Mouse (Mus musculus) heart, embryonic 16.5 days (tissue): ENCODE measurements at regions not wholly inside any gene's neighbourhood (a gene's known extent, or its start where the extent isn't known, plus 50 kb on each side); places are given as distances from the start of the nearest gene placed in this dataset.

Experiments
- ATAC-seq: fragments of 200-750 bp; cut with Nextera tagmentation; replicated peaks from 2 replicates; pipeline ENCODE4 v1.8.0; 2017; ENCODE audit warnings: moderate number of reproducible peaks; ENCODE audit not compliant: insufficient read depth, low FRiP score; ENCODE audit errors: extremely low read depth
- H3K27ac ChIP-seq: fragments of 300-500 bp; sonication (generic); 2 replicates; pipeline ENCODE4 v1.5.1; 2014; ENCODE audit warnings: mild to moderate bottlenecking, low read length, control low read depth, moderate library complexity
- H3K27me3 ChIP-seq: fragments of 300-500 bp; sonication (generic); 2 replicates; pipeline ENCODE4 v1.6.1; 2014; ENCODE audit warnings: low read length, mixed read lengths; ENCODE audit not compliant: control insufficient read depth, insufficient read depth
- H3K36me3 ChIP-seq: fragments of 300-500 bp; sonication (generic); 2 replicates; pipeline ENCODE4 v1.6.1; 2014; ENCODE audit not compliant: control insufficient read depth, insufficient read depth
- H3K4me1 ChIP-seq: fragments of 300-500 bp; sonication (generic); 2 replicates; pipeline ENCODE4 v1.6.1; 2014; ENCODE audit warnings: low read length, mixed read lengths; ENCODE audit not compliant: control insufficient read depth, insufficient read depth
- H3K4me2 ChIP-seq: fragments of 300-500 bp; sonication (generic); 2 replicates; pipeline ENCODE4 v1.6.1; 2014; ENCODE audit warnings: low read depth, mild to moderate bottlenecking, control low read depth, low read length
- H3K4me3 ChIP-seq: fragments of 300-500 bp; sonication (generic); 2 replicates; pipeline ENCODE4 v1.5.1; 2014; ENCODE audit warnings: mild to moderate bottlenecking, control low read depth, low read length
- H3K9ac ChIP-seq: fragments of 300-500 bp; sonication (generic); 2 replicates; pipeline ENCODE4 v1.6.1; 2014; ENCODE audit warnings: low read length, control low read depth
- H3K9me3 ChIP-seq: fragments of 300-500 bp; sonication (generic); replicated peaks from 2 replicates; pipeline ENCODE4 v1.6.1; 2016; ENCODE audit warnings: low read length; ENCODE audit not compliant: control insufficient read depth
- WGBS: fragments of 180-500 bp; shearing (Covaris S2); extraction: QIAGEN DNeasy Blood & Tissue Kit; methylation state at CpG from one replicate; pipeline ENCODE4 v1.1.7; 2014; 5-methylcytosine and 5-hydroxymethylcytosine counted together

DNA sequence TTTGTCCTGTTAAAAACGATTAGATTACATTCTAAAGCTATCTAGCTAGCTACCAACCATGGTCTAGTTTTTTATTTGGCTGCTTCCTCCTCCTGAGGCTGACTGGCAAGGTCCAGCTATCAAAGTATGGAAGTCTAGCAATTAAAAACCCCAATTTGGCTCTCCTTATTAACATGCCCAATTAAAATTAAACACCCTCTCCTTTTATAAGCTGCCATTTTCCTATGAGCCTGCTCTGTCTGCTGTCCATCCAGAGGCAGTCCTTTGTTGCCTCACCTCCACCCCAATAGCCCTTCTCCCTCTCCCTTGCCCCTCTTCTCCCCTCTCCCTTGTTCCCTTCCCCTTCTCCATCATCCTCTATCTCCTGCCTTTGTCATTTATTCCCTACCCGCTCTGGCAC lies 169.7 kb downstream of the Gja1 start:
- no peak overlapping the region for H3K4me3 ChIP-seq
- H3K27ac ChIP-seq: no peak overlapping the region
- H3K36me3 ChIP-seq: no peaks in the 10 kb centered on the region
- no peak overlapping the region for H3K9ac ChIP-seq
- no peak overlapping the region for H3K4me2 ChIP-seq
- no peaks in the 10 kb centered on the region for H3K27me3 ChIP-seq
- WGBS: 55% methylated on average over 2 of the region's 2 CpGs
- no peaks in the 10 kb centered on the region for H3K4me1 ChIP-seq
- no peaks in the 10 kb centered on the region for H3K9me3 ChIP-seq
- no peak for ATAC-seq

DNA sequence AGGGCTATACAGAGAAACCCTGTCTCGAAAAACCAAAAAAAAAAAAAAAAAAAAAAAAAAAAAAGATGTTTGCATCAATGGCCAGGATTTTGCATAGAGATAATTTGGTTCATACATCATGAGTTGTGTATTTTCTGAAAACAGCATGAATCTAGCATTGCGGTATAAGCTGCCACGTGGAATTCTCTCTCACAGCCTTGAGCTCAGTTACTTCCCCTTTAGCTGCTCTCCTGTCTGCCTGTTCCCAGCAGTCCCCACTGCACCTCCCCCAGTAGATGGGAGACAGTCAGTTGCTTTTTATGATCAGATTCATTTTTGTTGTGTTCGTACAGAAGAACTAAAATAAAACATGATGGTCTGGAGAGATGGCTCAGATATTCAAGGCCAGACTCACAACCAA lies 170.7 kb downstream of the Gja1 start:
- H3K4me1 ChIP-seq: no peaks in the 10 kb centered on the region
- no peaks in the 10 kb centered on the region for H3K36me3 ChIP-seq
- no peaks in the 10 kb centered on the region for H3K27me3 ChIP-seq
- no peaks in the 10 kb centered on the region for H3K9me3 ChIP-seq
- no peak overlapping the region for H3K4me3 ChIP-seq
- no peak overlapping the region for H3K27ac ChIP-seq
- H3K9ac ChIP-seq: no peak overlapping the region
- no peak overlapping the region for H3K4me2 ChIP-seq
- WGBS: 73% methylated on average over 3 of the region's 4 CpGs
- ATAC-seq: no peak

DNA sequence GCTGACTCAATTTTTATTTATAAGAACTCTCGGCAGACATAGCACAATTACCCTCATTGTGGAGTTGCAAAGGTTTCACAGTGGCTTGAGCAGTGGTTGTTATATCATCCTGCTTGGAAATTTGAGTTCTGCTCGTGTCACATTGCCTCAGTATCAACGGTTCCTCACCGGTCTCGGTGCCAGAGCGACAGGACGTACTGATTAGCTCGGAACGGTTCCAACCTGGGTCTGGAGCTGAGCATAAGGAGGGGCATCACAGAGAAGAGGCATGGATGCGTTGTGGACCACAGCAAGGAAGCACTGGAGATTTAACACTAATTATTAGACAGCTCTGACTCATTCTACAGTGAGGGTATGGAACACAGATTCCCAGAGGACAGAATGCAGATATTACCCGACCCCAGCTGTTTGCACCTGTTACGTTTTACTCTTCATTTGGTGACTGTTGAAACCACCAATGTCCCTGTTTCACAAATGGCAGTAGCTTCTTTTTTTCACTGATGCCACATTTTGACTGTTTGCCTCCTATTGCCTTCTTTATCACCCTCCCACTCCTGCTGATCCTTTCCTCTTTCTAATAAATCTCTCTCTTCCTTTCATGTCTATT lies 189.8 kb downstream of the Gja1 start:
- no peak overlapping the region for H3K4me2 ChIP-seq
- 73% methylated on average over 12 of the region's 12 CpGs for WGBS
- H3K36me3 ChIP-seq: no peaks in the 10 kb centered on the region
- no peaks in the 10 kb centered on the region for H3K27me3 ChIP-seq
- no peaks in the 10 kb centered on the region for H3K4me1 ChIP-seq
- H3K9me3 ChIP-seq: no peaks in the 10 kb centered on the region
- H3K9ac ChIP-seq: no peak overlapping the region
- H3K4me3 ChIP-seq: no peak overlapping the region
- ATAC-seq: no peak
- H3K27ac ChIP-seq: no peak overlapping the region

DNA sequence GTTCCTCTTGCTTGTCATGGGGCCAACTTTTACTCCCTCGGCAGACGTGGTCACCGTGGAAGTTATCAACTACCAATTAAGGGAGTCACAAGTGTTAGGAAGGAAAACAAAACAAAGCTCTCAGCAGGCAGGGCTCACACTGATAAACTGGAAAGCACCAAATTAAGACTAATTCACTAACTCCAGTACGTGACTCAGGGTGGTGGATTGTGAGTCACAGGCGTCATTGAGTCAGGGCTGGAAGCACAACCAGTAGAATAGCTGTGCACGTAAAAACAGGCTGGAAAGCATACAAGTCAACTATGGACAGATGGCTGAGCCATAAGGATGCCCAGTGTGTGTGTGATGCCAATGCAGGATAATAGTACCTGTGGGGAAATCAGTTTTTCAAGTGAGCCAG lies 204.9 kb downstream of the Gja1 start:
- Histone ChIP-seq H3K36me3 (no peaks in the 10 kb centered on the region), H3K4me2 (0 out of 2 replicates have a peak overlapping the region, but pooled peaks have one; percentile 16), H3K4me1 (peaks cover 5% of the 10 kb centered on the region), H3K27me3 (no peaks in the 10 kb centered on the region), H3K9me3 (no peaks in the 10 kb centered on the region), H3K27ac (peak overlapping the region; percentile 52; the same call in 1 of the 2 replicates), H3K9ac (no peak overlapping the region), H3K4me3 (no peak overlapping the region)
- WGBS: 10% methylated on average over 6 of the region's 6 CpGs
- peak; percentile 78 for ATAC-seq

DNA sequence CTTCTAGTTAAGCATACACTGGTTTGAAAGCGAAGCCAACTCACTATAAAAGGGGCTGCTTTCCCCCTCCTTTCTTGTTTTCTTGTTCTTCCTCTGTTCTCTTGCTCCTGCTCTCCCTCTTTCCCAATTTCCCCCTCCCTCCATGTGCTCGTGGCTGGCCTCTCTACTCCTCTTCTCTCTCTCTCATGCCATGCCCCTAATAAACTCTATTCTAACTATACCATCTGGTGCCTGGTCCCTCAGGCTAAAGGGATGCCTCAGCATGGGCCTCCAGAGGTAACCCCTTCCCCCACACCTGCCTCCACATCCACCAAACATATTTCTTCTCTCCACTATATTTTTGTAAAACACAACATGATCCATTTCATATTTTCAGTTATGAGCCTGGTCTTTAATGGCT lies 210.1 kb downstream of the Gja1 start:
- 58% methylated on average over 2 of the region's 2 CpGs for WGBS
- H3K36me3 ChIP-seq: no peaks in the 10 kb centered on the region

DNA sequence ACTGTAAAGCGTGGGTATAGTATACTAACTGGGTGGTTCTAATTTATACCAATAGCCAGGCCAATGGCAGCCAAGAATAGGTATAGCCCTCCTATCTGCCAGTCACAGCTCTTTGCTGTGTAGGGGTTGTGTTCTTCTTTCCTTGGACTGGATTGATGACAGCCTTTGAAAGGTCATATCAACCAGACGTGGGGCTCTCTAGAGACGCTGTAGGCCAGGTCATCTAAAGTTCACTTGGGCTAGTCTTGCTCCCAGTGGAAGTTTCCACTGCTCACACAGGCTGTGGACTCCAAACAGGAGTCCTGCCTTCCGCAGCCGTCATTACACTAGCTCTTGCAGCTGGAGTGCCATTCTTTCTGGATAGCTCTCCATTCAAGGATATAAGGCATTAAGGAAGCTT lies 220.3 kb downstream of the Gja1 start:
- ATAC-seq: peak; percentile 88

More for the DNA sequence above, 210.1 kb downstream of the Gja1 start:
- Histone ChIP-seq H3K27me3 (no peaks in the 10 kb centered on the region), H3K27ac (no peak overlapping the region), H3K9ac (no peak overlapping the region), H3K9me3 (no peaks in the 10 kb centered on the region), H3K4me2 (no peak overlapping the region), H3K4me3 (no peak overlapping the region), H3K4me1 (peaks cover 4% of the 10 kb centered on the region)
- no peak for ATAC-seq

DNA sequence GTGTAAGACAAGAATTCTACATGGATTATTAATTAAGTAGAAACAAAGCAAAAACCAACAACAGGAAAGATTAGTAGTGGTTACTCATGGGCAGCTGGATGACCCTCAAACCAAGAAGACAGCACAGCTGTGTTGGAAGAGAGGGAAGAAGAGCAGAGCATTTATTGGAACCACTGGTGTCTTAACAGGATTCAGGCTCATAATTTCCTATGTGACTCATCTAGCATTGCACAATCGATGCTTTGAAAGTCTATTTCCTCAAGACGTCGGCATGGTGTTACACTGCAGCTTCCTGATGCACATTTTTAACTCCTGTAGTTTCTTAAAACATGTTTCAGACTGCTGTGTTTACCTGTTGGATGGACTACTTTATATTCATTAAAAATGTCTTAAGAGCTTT lies 221.1 kb downstream of the Gja1 start:
- peaks cover 6% of the 10 kb centered on the region; the same call in 1 of the 2 replicates for H3K4me1 ChIP-seq
- no peak overlapping the region for H3K27ac ChIP-seq
- no peaks in the 10 kb centered on the region for H3K36me3 ChIP-seq
- H3K9ac ChIP-seq: no peak overlapping the region
- H3K9me3 ChIP-seq: no peaks in the 10 kb centered on the region
- H3K4me2 ChIP-seq: no peak overlapping the region
- ATAC-seq: no peak
- 57% methylated on average over 3 of the region's 3 CpGs for WGBS
- H3K27me3 ChIP-seq: no peaks in the 10 kb centered on the region
- no peak overlapping the region for H3K4me3 ChIP-seq

More for the DNA sequence above, 220.3 kb downstream of the Gja1 start:
- Histone ChIP-seq H3K36me3 (no peaks in the 10 kb centered on the region), H3K9me3 (no peaks in the 10 kb centered on the region), H3K27me3 (no peaks in the 10 kb centered on the region), H3K27ac (no peak overlapping the region), H3K4me3 (no peak overlapping the region), H3K4me1 (peaks cover 6% of the 10 kb centered on the region; the same call in 1 of the 2 replicates), H3K9ac (no peak overlapping the region), H3K4me2 (no peak overlapping the region)
- 23% methylated on average over 5 of the region's 5 CpGs for WGBS

DNA sequence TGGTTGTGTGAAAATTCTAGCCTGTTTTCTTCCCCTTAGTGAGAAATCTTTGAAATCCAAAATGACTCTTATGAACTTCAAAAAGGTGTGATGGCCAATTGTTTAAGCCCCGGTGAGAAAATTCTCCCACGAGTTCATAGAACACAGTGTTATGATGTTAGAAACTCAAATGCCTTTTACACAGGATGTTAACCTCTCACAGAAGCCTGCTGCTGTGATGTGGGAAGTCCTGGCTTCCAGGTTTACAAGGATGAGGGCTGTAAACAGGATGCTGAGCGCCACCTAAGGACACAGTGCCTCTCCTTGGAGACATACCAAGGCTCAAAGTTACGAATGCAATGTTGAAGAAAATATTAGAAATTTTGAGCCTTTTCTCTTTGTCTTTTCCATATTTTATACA lies 222.8 kb downstream of the Gja1 start:
- ATAC-seq: no peak
- H3K36me3 ChIP-seq: no peaks in the 10 kb centered on the region
- peaks cover 6% of the 10 kb centered on the region; the same call in 1 of the 2 replicates for H3K4me1 ChIP-seq
- no peaks in the 10 kb centered on the region for H3K9me3 ChIP-seq
- no peak overlapping the region for H3K27ac ChIP-seq
- no peaks in the 10 kb centered on the region for H3K27me3 ChIP-seq
- WGBS: 71% methylated on average over 4 of the region's 4 CpGs
- no peak overlapping the region for H3K4me3 ChIP-seq
- H3K4me2 ChIP-seq: no peak overlapping the region
- H3K9ac ChIP-seq: no peak overlapping the region

DNA sequence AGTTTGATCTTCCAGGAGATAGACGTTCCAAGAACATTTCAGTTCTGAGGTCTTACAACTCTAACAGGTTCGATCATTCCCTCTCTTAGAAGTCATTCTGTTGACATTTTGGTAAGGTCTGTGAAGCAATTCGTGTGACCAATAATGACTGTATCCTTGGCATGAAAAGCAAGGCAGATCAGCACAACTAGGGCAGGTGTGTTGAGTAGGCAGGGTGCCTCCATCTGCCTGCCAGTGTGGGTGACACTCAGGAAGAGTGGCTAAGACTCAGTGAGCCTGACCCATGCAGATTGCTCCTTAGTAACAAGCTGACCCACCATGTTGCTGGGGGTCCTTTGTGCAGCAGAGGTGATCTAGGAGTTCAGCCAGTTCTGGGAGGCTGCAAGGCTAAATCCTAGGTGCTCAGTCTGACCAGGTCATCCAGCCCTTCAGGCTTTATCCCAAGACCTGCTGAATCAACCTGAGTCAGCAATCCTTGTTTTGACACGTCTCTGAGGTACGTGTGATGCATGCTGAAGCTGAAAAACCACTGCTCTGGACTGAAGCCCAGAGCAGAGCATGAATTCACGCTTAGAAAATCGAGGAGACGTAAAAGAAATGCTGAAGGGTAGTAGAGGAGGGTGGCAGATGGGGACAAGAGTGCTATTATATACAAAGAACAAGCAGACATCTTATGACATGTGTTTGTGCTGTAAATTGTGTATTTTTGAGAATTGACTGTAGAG lies 234.6 kb downstream of the Gja1 start:
- no peak overlapping the region for H3K27ac ChIP-seq
- no peak overlapping the region for H3K9ac ChIP-seq
- no peaks in the 10 kb centered on the region for H3K4me1 ChIP-seq
- H3K4me3 ChIP-seq: no peak overlapping the region
- no peaks in the 10 kb centered on the region for H3K36me3 ChIP-seq
- H3K9me3 ChIP-seq: no peaks in the 10 kb centered on the region
- WGBS: 71% methylated on average over 8 of the region's 8 CpGs
- ATAC-seq: no peak
- H3K4me2 ChIP-seq: no peak overlapping the region
- H3K27me3 ChIP-seq: no peaks in the 10 kb centered on the region
